Mouse (Mus musculus): Measurements from ENCODE around the gene Map1lc3a.

Gene Map1lc3a

GRCm38 (mm10) chr2:155276195-155276594, at the start of gene Map1lc3a:
TSS of gene Map1lc3a (plus strand) at chr2:155276297.
- peak; percentile 94 for DNase-seq (ENCODE audit: low spot score)

- no peak for DNase-seq (ENCODE audit: low spot score)
Measured at GRCm38 (mm10) chr2:155235746-155236361, 40.2 kb upstream of the Map1lc3a start.

GRCm38 (mm10) chr2:155236362-155236992, 39.6 kb upstream of the Map1lc3a start, which contains the start of gene Dynlrb1:
TSS of gene Dynlrb1 (plus strand) at chr2:155236533.
- DNase-seq (ENCODE audit: low spot score), result peak; percentile 99

GRCm38 (mm10) chr2:155237276-155237675, 38.8 kb upstream of the Map1lc3a start:
- peak; percentile 38 for DNase-seq (ENCODE audit: low spot score)

DNA sequence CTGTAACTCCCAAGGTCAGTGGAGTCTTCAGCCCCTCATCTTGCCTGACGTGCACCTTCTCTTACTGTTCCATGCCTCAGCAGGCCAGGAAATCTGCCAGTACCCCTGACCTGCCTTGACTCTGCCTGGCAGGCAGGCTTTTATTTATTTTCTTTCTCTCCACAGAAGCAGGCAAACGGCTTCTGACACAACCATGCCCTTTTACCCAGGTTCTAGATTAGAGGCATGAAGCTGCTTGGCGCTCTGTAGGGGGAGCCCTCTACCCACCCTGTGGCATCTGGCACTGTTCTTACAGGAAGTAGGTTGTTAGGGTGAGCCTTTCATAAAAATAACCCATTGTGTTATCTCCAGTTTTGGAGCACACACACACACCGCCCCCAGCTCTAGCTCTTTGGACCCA, 35.2 kb upstream of the Map1lc3a start:
- peak; percentile 88 for DNase-seq (ENCODE audit: low spot score)

DNA sequence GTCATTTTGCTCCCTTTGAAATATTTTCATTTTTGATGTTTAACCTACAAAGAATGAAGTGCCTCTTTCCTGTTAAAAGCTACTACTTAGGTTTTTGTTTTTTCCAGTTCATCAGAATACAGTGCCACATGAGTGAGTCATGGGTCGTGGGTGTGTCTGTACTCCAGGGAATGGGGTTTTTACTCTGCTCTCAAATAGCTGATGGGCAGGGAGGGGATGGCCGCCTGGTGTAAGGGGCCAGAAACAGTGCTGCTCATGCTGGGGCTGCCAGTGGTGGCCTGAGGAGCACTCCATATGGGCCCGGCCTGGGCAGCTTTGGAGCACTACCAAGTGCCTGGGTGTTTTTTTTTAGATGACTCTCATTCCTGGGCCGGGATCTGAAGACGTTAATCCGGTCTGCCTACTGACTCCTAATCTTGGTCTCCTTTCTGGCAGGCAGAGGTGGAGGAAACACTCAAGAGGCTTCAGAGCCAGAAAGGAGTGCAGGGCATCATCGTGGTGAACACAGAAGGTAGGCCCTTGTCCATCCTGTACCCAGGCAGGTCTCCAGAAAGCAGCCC, 33.7 kb upstream of the Map1lc3a start:
- DNase-seq (ENCODE audit: low spot score), result peak; percentile 79

- DNase-seq (ENCODE audit: low spot score), result no peak
Measured at GRCm38 (mm10) chr2:155246231-155246630, 29.9 kb upstream of the Map1lc3a start.

GRCm38 (mm10) chr2:155248206-155248605, 27.9 kb upstream of the Map1lc3a start:
- no peak for DNase-seq (ENCODE audit: low spot score)

DNA sequence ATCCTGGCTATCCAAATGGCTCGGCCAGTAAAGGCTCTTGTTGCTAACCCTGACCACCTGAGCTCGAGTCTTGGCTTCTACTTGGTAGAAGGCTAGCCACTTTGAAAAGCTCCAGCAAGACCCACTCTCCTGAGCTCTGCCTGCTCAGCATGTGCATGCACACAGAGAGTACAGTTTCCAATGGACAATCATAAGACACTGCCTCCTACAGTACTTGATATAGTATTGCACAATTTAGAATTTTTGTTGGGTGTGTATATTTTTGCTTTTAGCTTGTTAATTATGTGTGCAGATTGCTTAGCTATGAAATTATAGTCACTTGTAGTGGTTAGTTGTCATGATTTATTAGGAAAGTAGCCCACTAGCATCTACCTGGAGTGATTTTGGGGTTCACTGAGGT, 27.4 kb upstream of the Map1lc3a start:
- DNase-seq (ENCODE audit: low spot score), result no peak

GRCm38 (mm10) chr2:155249588-155249987, 26.5 kb upstream of the Map1lc3a start:
- DNase-seq (ENCODE audit: low spot score), result no peak

DNA sequence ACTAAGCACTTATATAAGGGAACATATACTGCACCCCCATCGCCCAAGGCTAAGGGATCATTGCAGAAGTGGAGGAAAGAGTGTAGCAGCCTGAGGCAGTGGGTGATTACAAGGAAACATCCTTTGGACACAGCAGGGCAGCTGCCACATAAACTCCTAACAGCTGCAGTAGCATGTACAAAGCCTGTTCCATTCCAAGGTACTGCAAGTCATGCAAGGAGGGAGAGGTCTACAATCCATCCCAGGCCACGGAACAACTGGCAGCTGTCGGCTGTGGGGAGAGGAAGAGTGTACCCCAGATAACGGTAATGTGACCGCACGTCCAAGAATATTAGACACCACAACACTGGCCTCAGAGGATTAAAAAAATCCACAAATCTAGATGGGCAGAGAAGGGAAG, 10.6 kb upstream of the Map1lc3a start:
- DNase-seq (ENCODE audit: low spot score), result no peak

- DNase-seq (ENCODE audit: low spot score), result no peak
Measured at GRCm38 (mm10) chr2:155266896-155267295, 9.2 kb upstream of the Map1lc3a start.

- DNase-seq (ENCODE audit: low spot score), result no peak
Measured at GRCm38 (mm10) chr2:155271957-155272356, 4.1 kb upstream of the Map1lc3a start.

DNA sequence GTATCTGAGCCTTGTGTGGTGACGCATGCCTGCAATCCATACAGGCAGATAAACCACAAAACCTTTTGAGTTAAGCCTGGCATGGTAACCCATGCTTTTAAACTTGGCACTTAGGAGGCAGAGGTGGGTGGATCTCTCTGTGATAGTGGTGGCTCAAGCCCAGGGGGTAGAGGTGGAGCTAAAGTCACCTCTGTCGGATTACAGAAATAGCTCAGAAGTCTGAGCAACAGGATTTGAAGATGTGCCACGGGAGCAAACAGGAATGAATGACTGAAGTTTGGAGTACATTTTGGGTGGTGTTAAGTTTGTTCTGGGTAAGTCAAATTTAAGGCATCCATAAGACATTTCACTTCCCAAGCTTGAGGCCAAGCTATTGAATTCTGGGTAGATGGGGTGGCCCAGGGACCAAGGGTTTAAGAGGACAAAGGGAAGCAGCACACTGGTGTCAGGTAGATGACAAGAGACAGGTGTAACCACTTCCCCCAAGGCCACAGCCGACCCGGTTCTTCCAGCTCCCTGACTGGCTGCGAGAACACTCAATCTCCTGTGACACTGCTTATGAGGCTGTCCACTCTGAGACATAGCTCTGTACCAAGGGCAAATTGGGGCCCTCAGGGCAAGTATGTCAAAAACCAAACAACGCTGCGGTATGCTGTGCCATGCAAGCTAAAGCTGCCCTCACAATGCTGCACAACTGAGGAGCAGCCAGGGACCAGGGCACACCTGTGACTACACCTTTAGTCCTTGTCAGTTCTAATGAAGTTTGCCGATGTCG, 3.5 kb upstream of the Map1lc3a start:
- no peak for DNase-seq (ENCODE audit: low spot score)

DNA sequence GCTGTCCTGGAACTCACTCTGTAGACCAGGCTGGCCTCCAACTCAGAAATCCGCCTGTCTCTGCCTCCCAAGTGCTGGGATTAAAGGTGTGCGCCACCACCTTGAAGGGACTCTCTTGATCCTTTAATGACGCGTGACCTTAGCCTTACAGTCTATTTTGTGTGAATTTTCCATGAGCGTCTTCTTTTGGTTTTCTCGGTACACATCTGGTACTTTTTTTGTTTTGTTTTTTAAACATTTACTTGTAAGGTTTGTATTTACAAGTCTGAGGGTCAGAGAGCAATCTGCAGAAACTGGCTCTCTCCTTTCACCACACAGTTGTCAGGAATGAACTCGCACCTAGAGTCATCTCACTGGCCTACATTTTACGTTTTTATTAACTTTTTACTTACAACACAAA, 2.5 kb upstream of the Map1lc3a start:
- DNase-seq (ENCODE audit: low spot score), result no peak

- DNase-seq (ENCODE audit: low spot score), result peak; percentile 57
Measured at GRCm38 (mm10) chr2:155276621-155277175, 601 bp downstream of the Map1lc3a start.

DNA sequence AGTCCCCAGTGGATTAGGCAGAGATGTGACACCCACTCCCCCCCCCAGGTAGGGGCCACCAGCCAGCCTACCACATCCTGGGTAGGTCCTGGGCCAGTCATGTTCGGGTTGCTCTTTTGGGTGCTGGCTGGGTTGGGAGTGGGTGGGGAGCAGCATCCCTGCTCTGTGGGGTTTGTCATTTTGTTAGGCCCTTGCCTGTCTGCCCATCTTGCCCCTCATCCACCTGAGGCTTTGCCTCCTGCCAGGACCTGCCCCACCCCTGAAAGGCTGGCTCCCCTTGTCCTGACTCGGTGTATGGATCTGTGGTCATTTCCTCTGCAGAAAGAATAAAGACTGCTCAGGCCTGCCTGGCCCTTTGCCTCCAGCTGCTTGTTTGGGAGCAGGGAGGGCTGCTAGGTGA, 1.6 kb downstream of the Map1lc3a start:
- no peak for DNase-seq (ENCODE audit: low spot score)

GRCm38 (mm10) chr2:155278361-155278760, 2.3 kb downstream of the Map1lc3a start:
- peak; percentile 71 for DNase-seq (ENCODE audit: low spot score)

DNA sequence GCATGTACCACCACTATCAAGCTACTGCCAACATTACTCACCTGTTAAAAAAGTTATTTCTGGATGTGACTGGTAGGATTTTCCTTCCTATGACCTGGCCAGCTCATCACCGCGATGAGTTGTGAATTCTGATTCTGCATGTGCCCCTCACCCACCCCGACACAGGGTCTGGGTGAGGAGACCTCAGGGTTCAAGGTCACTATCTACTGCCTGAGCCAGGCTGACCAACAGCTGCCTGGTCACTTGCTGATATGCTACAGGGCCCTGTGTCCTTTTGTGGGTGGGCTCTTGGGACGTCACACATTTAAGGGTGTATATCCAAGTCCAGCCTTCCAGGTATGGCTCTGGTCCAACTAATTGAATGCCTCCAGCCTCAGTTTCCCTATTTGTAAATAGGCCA, 3.1 kb downstream of the Map1lc3a start:
- DNase-seq (ENCODE audit: low spot score), result no peak

- no peak for DNase-seq (ENCODE audit: low spot score)
Measured at GRCm38 (mm10) chr2:155280116-155280515, 4.0 kb downstream of the Map1lc3a start.

DNA sequence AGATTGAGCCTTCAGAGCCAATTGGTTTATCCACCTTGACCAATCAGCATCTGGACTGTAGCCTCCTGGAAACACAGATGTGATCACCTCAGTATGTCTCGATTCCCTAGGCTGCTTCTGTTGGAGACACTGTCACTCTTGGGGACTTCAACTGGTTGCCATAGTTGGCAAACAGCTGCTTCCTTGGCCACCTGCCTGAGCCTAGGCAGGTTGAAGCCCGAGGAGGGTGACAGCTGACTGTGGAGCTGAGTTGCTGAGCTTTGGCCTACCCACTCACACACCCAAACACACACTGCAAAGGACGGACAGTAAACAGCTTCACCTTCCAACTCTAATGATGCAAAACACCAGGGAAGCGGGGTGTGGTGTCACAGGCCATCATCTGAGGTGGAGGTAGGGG, 7.7 kb downstream of the Map1lc3a start:
- DNase-seq (ENCODE audit: low spot score), result peak; percentile 74

DNA sequence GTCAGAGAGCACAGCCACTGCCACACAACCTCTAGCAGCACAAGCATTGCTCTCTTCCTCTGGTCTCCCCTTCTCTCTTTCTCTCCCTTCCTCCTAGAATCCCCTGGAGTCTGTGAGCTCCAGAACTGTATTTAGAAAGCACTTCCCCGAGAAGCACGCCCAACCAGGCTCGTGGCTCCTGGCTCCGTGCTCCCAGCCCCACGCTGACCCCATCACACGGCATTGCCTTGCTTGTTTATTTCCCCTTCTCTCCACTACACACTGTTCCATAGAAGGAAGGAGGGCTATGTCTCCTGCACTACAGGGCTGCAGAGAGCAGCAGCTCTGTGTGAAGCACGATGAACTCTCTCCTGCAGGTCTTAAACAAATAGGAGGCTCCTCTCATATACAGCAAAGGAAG, 8.6 kb downstream of the Map1lc3a start:
- no peak for DNase-seq (ENCODE audit: low spot score)
